Comparison of ENCODE assay signal across 10 mouse cellular contexts in the genomic region with DNA sequence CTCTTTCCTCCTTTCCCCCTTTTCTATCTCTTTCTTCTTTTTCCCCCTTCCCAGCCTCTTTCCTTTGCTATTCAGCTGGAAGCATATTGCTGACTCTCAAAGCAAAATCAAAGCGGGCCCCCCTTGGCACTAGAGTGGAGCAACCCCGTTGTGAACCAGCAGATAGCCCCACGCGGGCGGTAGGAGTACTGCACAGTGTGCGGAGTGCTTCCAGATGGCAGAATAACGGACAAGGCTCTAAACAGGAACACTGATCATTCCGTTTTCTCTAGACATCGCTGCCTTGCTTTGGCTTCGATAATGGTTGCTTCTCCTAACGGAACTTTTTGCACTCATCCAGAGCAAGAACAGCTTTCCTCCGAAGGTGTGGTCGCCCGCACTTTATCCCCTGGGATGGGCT.
A peak's percentile ranks its signal among the peaks of the same experiment; 100 is the strongest.
DNase-seq lines count a peak whose midpoint lies in the region; ATAC-seq lines count a peak whose summit lies in the region.
"Had no signal": no experiment of that assay in that cellular context is flagged by ENCODE, and none has a peak within 500 bp of the region (broad histone marks: within the 10 kb centered on the region; RNA-seq: fewer than 3 reads in every experiment).

No protein-coding gene starts in this region.

- WGBS in forebrain, embryonic 14.5 days, result 73% methylated on average over 14 of the region's 14 CpGs
- WGBS in forebrain, embryonic 13.5 days, result 73% methylated on average over 14 of the region's 14 CpGs

- H3K4me2 ChIP-seq in forebrain, embryonic 14.5 days (ENCODE audit: low read length), result no peak overlapping the region
- H3K4me2 ChIP-seq in forebrain, embryonic 13.5 days, result no peak overlapping the region

- no peaks in the 10 kb centered on the region for H3K4me1 ChIP-seq in forebrain, embryonic 14.5 days (ENCODE audit: control insufficient read depth, insufficient read depth, low read length)
- H3K4me1 ChIP-seq in forebrain, embryonic 13.5 days, result no peaks in the 10 kb centered on the region

- no peaks in the 10 kb centered on the region for H3K36me3 ChIP-seq in forebrain, embryonic 14.5 days (ENCODE audit: control insufficient read depth, insufficient read depth, low read length)
- H3K36me3 ChIP-seq in forebrain, embryonic 13.5 days (ENCODE audit: poor library complexity, severe bottlenecking), result no peaks in the 10 kb centered on the region

- H3K9me3 ChIP-seq in forebrain, embryonic 14.5 days (replicated peaks; ENCODE audit: control insufficient read depth, low read length), result no peaks in the 10 kb centered on the region
- no peaks in the 10 kb centered on the region for H3K9me3 ChIP-seq in forebrain, embryonic 13.5 days (replicated peaks)

- ATAC-seq in forebrain, embryonic 14.5 days, result no peak
- no peak for ATAC-seq in forebrain, embryonic 13.5 days

- DNase-seq in forebrain, embryonic 14.5 days (ENCODE audit: low spot score), result peak; percentile 28
- DNase-seq in right cerebral cortex, adult 18-20 months, result peak; percentile 20
- DNase-seq in right cerebral cortex, postnatal 25 days, result no peak
- DNase-seq in left cerebral cortex, postnatal 10 days (ENCODE audit: extremely low spot score in 1 of 2, low spot score in 2 of 2), result peak; percentile 11 to 54
- no peak for DNase-seq in ovary, postnatal 10 days (ENCODE audit: low spot score)
- no peak for DNase-seq in kidney, postnatal 25 days
- DNase-seq in yolk sac, embryonic 10.5 days (ENCODE audit: low spot score), result no peak
- DNase-seq: kidney, adult 9 months had no signal

- H3K27me3 ChIP-seq in forebrain, embryonic 14.5 days (replicated peaks; ENCODE audit: control insufficient read depth, insufficient read depth, low read length), result no peaks in the 10 kb centered on the region
- H3K27me3 ChIP-seq in forebrain, embryonic 13.5 days, result no peaks in the 10 kb centered on the region
- H3K27me3 ChIP-seq: CH12.LX had no signal

- no peak overlapping the region for H3K9ac ChIP-seq in forebrain, embryonic 14.5 days (ENCODE audit: low read length)
- H3K9ac ChIP-seq in forebrain, embryonic 13.5 days, result no peak overlapping the region

- H3K27ac ChIP-seq in forebrain, embryonic 14.5 days (ENCODE audit: low read depth, low read length), result no peak overlapping the region
- H3K27ac ChIP-seq in forebrain, embryonic 13.5 days, result no peak overlapping the region

- no peak overlapping the region for H3K4me3 ChIP-seq in forebrain, embryonic 14.5 days (ENCODE audit: low read depth, low read length)
- no peak overlapping the region for H3K4me3 ChIP-seq in forebrain, embryonic 13.5 days

- intact Hi-C loops in left cerebral cortex, postnatal 10 days (cut with DNase I), result no loop called here

Comparison
In these comparisons a context has a peak if more than half of its experiments do, and no peak if none do; other contexts are left out.
1. DNase-seq: peak in forebrain, embryonic 14.5 days (single experiment), right cerebral cortex, adult 18-20 months (single experiment) and left cerebral cortex, postnatal 10 days (2 of 2); none in right cerebral cortex, postnatal 25 days (single experiment), ovary, postnatal 10 days (single experiment), kidney, postnatal 25 days (0 of 2) and yolk sac, embryonic 10.5 days (single experiment).